Mouse (Mus musculus): ENCODE data around the gene Prp2. TPM values are rescaled to one million over a fixed set of nuclear protein-coding genes. Genes with fewer than 3 reads are reported as not detected.
"Not testable (repeated sequence)": the region's sequence is repeated elsewhere in the genome, so short reads cannot be mapped to it uniquely, and the experiment has no call there.

Prp2 gene
- polyA plus RNA-seq (2015; fragmentation: Nextera tagmentation; extraction: Ambion mirVana), result not detected in 2 replicates

DNA sequence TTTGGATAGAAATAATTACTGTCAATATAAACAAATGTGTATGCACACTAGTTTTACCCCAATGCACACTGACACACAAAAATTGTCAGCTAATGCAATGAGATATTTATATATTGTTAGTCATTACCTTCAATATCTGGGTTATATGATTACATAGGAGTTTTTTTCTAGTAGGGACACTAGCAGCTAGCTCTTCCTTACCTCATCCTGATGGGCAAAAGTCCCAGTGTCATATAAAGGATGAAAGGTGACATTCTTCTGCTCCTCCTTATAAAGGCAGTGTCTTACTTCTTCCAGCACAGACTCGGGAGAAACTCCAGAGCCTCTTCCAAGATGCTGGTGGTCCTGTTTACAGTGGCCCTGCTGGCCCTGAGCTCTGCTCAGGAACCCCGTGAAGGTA is at the start of gene Prp2:
Gene Prp2, plus strand, starts transcription at position 301 of the 400 bp plus-strand sequence.
- H3K36me3 ChIP-seq; ATAC-seq (ENCODE audit: borderline replicate concordance, extremely low read depth, low FRiP score, low TSS enrichment); H3K4me2 ChIP-seq; H3K9me3 ChIP-seq; H3K27me3 ChIP-seq; H3K4me1 ChIP-seq; H3K27ac ChIP-seq; H3K9ac ChIP-seq; H3K4me3 ChIP-seq: not testable (repeated sequence)
- WGBS, result 52% methylated on average over 2 of the region's 2 CpGs

GRCm38 (mm10) chr6:132569509-132569908 is 26.2 kb upstream of the Prp2 start, which contains the start of gene Prh1:
Gene Prh1 (plus strand): TSS chr6:132569809.
- not testable (repeated sequence) for H3K4me3 ChIP-seq; H3K9me3 ChIP-seq; H3K27me3 ChIP-seq; H3K9ac ChIP-seq; ATAC-seq (ENCODE audit: borderline replicate concordance, extremely low read depth, low FRiP score, low TSS enrichment); H3K36me3 ChIP-seq; H3K27ac ChIP-seq; H3K4me1 ChIP-seq; H3K4me2 ChIP-seq
- 59% methylated on average over 1 of the region's 1 CpGs for whole genome bisulfite sequencing

DNA sequence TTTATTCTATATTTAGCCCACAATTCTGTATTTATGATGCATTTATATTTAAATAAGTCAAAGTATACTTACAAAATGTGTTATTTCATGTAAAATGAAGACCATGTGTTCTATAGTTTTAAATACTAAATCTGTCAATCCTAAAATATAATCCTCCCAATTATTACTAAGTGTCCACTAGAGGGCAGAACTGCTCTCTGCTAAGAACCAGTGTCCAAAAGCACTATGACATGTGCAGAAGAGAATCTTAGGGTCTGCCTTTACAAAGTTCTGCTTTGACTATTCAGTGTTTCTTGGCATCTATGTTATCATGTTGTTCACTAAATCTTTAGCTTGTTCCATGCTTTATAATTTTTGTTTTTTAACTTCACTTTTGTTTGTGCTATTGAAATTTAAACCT is 53.7 kb downstream of the Prp2 start:
- no peak for ATAC-seq (ENCODE audit: borderline replicate concordance, extremely low read depth, low FRiP score, low TSS enrichment)
- Histone ChIP-seq H3K4me3 (no peak overlapping the region), H3K36me3 (no peaks in the 10 kb centered on the region), H3K27me3 (no peaks in the 10 kb centered on the region), H3K9ac (no peak overlapping the region), H3K4me2 (no peak overlapping the region), H3K27ac (no peak overlapping the region), H3K4me1 (no peaks in the 10 kb centered on the region), H3K9me3 (no peaks in the 10 kb centered on the region)

Other genes starting within 250 kb of the Prp2 start
- gene Gm8882, start 231.8 kb upstream of the Prp2 start, polyA plus RNA-seq (2015; fragmentation: Nextera tagmentation; extraction: Ambion mirVana), result not detected in 2 replicates
- not detected in 2 replicates for gene Prh1, start 26.1 kb upstream of the Prp2 start, polyA plus RNA-seq (2015; fragmentation: Nextera tagmentation; extraction: Ambion mirVana)
- not detected in 2 replicates for gene A630073D07Rik, start 55.6 kb downstream of the Prp2 start, polyA plus RNA-seq (2015; fragmentation: Nextera tagmentation; extraction: Ambion mirVana)
- gene Tas2r120, start 61.0 kb downstream of the Prp2 start, polyA plus RNA-seq (2015; fragmentation: Nextera tagmentation; extraction: Ambion mirVana), result not detected in 2 replicates
- not detected in 2 replicates for gene Tas2r121, start 105.1 kb downstream of the Prp2 start, polyA plus RNA-seq (2015; fragmentation: Nextera tagmentation; extraction: Ambion mirVana)
- gene Tas2r122, start 116.0 kb downstream of the Prp2 start, polyA plus RNA-seq (2015; fragmentation: Nextera tagmentation; extraction: Ambion mirVana), result not detected in 2 replicates
- not detected in 2 replicates for gene Tas2r115, start 142.1 kb downstream of the Prp2 start, polyA plus RNA-seq (2015; fragmentation: Nextera tagmentation; extraction: Ambion mirVana)
- gene Tas2r124, start 158.8 kb downstream of the Prp2 start, polyA plus RNA-seq (2015; fragmentation: Nextera tagmentation; extraction: Ambion mirVana), result not detected in 2 replicates
- gene Tas2r102, start 166.2 kb downstream of the Prp2 start, polyA plus RNA-seq (2015; fragmentation: Nextera tagmentation; extraction: Ambion mirVana), result not detected in 2 replicates
- gene Tas2r136, start 182.2 kb downstream of the Prp2 start, polyA plus RNA-seq (2015; fragmentation: Nextera tagmentation; extraction: Ambion mirVana), result not detected in 2 replicates
- not detected in 2 replicates for gene Tas2r117, start 206.9 kb downstream of the Prp2 start, polyA plus RNA-seq (2015; fragmentation: Nextera tagmentation; extraction: Ambion mirVana)